Mouse (Mus musculus) gastrocnemius, adult 8-10 months (tissue): Measurements from ENCODE around the gene Sorbs2. TPM values are rescaled to one million over a fixed set of nuclear protein-coding genes. Genes with fewer than 3 reads are reported as not detected.
A peak's percentile ranks its signal among the peaks of the same experiment; 100 is the strongest.

Experiments
- DNase-seq, 2 experiments: peaks; one replicate each; pipeline ENCODE4 v3.0.0; 2022; ENCODE audit warnings: low spot score in 2 of 2
- total RNA-seq, 4 experiments: library from RNA; stranded (reverse); gene quantifications; 2 replicates each; pipeline ENCODE4 v1.2.4; 2022

Sorbs2 gene
- total RNA-seq, 4 experiments from 2014 or later: 60.0 to 116 (median 75.8) TPM

DNA sequence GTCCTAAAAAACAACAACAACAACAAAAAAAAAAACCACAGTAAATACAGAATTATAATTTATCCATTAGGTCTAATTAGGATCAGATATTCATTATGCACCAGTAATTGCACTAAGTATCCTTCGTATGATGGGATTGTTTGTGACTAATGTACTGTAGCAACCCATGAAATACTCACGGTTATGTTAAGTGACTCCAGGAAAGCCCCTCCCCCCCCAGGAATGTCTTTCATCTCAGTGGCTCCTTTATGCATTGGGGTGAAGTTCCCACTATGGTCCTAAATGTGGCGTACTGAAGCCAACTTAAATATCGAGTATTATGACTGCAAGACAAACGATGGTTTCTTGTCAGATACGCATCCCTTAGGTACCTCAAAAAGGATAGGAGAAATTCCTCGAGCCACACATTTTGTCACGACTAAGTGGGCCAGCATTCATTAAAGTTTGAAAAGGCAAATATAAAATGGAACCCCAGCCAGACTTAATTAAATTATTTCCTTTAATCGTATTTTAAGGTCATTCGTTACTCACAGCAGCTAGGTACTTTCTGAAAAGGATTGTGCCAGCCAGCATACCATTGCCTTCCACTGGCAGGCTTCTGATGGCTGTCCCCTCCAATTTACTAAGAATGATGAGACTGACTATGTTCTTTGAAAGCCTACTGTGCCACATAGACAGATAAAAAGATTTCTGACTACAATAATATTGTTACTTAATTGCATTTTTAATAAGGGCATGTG is 169.7 kb downstream of the Sorbs2 start:
- DNase-seq: no peak

DNA sequence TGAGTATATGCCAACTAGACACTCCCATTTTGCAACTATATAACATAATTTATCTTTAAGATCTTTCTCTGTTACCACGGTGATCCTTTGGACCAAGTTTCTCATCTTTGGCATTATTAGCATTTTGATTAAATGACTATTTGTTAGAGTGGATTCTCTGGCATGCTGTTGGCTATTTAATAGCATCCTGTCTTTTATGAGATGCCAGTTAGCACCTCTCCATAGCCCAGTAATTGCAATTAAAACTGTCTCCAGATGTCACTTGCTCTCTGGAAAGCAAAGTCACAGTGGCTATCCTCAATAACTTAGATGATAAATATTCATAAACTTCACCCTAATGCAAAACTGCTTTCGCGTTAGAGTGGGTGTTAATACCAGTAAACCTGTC is 170.3 kb downstream of the Sorbs2 start:
- no peak for DNase-seq

DNA sequence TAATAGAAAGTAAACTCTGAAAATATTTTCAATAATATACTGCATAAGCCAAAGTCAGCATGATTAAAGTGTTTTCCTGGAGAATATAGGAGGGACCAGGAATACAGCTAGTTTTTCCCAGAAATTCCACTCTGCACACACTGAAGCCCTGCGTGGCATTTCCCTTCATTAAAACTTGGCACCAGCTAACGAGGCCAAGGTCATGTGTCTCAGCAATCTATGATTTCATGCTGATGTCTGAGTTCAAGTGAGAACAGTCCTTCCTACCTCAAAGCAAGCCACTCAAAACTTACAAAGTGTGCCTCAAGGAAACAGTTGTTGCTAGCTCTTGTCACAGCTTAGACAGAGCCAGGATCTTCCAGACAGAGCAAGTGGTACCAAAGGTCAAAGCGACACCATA is 173.6 kb downstream of the Sorbs2 start:
- DNase-seq: no peak

DNA sequence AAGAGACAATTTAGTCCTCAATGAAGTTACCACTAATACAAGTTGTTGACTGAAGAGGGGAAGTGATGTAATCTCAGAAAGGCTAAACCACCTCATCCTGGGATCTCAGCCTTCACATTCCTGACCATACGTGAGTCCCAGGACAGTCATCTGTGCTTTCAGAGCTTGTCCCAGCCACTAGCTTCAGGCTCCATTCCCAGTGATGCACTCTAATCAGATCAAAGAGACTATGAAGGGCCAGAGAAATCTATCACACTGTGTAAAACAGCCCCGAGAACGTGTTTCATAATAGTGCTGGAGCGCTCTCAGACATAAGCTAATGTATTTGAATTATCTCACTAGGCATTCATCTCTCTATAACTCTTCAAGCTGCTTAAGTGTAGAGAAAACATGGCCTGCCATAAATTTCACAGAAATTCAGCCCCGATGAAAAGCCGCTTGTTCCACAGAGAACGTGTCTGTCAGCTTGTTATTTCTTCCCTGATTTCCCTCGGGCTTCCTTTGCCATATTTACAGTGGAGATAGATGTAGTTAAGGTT is 175.3 kb downstream of the Sorbs2 start:
- no peak for DNase-seq

DNA sequence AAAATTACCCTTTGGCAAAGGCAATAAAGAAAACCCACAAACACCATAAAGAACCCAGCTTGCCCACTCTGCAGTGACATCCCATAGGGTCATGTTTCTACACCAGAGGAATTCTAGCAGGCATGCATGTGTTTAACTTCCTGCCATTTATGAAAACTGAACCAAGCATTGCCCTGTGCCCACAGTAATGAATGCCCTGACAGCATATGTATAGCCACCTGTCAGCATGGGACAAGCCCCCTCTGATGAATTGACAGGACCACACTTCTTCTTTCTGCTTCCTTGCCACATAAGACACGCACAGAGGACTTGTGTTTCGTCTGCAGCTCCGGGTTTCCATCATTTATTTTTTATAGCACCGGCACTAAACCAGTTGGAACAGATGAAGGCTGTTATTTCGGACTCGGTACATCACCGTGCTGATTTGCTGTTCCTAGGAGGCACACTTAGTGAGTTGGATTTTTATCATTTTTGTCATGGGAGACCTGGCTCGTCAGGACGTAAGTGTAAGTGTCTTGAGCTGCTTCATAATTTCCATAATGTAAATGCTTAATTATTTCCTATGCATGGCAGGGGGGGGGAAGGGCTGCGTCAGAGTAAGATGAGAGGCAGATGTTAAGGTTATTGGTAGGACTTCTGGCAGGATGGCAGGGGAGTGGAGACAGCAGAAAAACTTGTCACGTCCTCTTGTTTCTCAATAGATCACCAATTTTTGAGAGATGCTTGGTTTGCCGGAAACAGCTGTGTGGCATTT is 180.5 kb downstream of the Sorbs2 start:
- DNase-seq: no peak

DNA sequence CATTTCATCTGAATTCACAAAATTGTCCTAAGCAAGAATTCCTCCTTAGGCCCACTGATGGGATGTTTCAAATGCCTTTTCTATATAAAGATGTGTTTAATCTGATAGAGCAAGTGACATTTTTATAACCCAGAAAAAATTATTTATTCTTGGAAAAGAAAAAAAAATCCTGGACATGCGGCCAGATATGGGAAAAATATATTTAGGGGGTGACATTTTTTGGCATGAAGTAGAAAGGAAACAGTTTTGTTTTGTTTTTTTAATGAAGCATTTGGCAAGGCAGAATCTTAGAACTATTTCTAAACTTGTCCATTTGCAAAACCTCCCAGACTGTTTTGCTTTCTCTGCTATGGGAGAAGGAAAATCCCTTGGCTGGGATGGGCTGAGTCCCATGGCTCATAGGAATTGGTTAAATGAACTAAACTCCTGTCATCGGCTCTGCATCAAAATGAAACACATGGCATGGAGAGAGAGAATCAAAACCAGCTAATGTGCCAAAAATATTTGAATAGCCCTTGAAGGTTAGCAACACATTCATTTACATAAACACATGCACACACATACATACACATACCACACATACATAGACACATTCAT is 182.1 kb downstream of the Sorbs2 start:
- no peak for DNase-seq

DNA sequence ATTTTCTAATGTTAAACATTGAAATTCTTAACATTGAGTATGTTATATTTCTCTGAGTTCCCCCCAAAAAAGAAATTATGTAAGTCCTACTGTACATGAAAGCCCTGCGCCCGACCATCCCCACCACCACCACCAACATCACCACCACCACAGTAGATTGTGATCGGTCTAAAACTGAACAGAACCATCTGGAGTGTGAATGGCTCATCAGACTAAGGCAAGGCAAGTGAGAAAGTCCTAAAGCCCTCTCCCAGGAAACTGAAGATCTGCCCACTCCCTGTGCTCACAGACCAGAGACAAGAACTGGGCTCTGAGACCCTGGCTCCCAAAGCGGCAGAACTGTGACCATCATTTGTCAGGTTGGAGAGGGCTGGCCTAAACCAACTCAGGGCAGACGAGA is 192.5 kb downstream of the Sorbs2 start:
- no peak for DNase-seq

DNA sequence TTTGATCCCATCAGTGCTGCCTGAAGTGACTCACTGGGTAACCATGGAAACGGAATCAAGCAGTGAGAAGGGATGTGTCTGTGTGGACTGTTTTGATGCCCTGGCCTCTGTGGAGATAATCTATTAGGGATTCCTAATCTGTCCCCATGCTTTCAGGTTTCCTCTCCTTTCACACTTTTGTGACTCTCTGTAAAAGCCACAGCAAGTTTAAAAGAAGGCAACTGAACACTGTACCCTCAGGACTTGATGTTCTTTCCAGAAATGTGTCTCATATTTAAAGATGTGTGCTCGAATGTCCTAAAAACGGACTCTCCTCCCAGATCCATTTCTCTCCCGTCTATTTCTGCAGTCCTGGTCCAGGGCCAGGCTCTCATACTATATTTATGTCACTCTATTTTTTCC is 196.1 kb downstream of the Sorbs2 start:
- DNase-seq: peak; percentile 12 to 32

DNA sequence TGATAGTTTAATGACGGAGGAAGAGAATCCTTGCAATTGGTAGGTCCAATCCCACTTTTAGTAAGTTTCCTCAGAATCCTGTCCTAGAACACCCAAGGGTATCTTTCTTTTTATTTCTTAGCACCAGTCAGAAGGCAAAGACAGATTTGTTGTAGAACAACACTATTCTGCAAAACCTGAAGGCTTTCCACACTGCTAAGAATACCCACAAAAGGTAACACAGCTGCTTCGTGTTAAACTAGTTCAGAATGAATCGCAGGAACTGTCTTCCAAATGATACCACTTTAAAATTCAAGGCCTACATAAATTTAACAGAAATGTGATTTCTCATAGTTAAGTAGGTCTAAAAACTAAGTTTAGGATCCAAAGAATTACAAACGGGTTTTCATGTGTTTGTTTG is 201.5 kb downstream of the Sorbs2 start:
- DNase-seq: no peak

DNA sequence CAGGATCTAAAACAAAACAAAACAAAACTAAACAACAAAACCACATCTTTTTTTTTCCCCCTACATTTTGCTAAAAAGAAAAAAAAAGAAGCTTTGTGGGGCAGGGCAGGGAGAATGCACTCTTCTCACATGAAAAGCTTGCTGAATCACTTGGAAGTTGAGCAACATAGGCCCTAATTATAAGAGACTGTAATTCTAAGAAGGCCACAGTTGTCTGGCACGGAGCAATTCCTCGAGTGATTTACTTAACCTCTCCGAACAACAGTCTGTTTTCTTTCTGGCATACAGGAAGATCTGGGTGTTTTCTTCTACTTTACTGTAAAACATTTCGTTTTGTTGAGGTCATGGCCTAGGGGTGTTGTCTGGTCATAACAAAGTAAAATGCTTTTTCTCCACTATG is 202.1 kb downstream of the Sorbs2 start:
- no peak for DNase-seq

DNA sequence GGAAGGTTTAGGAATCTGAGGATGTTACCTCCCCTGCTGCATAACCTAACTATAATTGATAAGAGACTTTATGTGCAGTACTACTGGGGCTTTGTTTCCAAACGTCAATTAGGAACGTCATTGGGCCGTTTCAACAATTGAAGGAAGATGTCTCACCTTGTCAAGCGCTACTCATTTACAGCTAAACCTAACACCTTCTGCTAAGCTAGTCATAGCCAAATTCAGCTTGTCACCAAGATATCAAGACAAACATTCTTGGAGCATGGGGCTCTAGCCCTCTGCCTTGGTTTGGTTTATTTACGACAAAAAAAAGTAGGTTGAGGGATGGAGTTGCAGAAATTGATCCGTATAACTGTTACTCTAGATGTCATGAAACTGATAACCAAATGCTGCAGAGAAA is 205.0 kb downstream of the Sorbs2 start:
- no peak for DNase-seq

DNA sequence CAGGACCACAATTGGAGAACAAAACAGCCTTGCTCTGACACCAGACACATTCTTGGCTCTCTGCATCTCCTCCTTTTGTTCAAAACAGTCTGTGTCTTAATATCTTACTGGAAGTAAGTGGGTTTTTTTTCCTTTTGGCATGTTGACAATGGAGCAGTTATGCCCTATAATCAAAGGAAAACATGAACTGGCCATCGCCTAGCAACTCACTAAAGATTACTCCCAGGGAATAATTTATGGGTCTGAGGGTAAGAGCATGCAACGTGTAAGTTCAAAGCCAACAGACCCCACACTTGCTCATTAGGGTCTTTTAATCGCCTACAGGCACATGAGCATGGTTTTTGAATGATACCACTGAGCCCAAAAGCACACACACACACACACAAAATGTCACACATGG is 207.2 kb downstream of the Sorbs2 start:
- no peak for DNase-seq

DNA sequence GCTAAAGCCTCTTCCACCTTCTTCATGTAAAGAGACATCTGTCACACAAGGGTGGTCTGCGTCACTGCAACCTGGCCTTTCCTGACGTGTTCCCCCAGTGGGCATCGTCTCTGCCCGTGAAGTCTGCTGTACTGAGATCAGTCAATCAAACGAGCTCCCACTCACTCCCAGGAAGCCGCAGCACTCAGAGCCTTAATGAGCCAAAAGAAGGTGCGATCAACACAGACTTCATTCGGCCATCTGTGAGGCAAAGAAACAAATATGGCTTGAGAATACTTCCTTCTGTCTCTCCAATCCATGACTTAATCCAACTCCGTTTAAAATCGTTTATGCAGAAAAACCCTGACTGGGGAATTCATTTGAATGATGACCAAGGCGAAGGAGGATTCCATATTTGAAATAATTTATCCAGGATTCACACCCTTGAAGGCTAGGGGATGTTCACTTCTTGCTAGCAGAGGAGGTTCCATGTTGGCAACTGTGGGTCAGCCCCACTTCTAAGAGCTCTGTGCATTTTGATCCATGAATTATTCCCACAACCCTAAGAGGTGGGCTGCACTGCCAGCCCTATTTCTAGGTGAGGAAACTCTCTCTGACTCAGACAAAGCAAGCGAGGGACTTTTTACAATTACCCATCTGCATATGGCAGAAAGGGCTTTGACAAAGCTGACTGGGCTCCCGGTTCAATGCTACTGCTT is 207.9 kb downstream of the Sorbs2 start:
- no peak for DNase-seq

DNA sequence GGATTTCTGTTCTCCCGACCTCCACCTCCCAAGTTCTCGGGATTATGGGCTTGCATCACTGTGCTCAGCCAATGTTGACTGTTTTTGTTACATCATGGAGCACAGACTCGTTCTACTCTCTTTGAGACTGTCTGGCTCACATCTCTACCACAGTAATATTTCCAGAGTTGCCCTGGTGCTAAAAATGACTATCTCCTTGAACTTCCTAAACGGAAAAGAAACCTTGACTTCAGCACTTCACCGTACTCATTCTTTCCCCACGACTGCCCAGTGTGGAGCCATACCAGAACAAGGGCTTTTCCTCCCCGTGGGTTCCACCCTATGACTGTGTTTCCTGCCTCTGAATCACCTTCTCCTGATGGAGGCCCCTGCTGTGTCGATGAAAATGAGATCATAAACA is 212.2 kb downstream of the Sorbs2 start:
- DNase-seq: no peak

DNA sequence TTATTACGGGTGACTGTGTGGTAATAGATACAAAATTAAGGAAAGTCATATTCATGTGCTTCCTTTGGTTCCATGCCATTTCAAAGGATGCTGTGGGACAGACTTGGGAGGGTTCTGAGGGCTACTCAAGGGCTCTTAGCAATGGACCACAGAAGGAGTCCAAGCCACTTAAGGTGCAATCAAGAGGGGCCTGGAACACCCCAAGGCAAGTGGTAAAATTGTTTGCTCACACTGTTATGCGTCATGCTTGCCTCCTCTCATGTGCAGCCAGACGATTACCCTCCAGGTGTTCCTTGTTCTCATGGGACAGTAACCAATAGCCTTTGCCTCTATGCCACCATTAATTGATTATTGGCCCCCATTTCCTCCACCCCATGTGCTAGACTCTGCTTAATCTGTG is 216.6 kb downstream of the Sorbs2 start:
- DNase-seq: no peak

DNA sequence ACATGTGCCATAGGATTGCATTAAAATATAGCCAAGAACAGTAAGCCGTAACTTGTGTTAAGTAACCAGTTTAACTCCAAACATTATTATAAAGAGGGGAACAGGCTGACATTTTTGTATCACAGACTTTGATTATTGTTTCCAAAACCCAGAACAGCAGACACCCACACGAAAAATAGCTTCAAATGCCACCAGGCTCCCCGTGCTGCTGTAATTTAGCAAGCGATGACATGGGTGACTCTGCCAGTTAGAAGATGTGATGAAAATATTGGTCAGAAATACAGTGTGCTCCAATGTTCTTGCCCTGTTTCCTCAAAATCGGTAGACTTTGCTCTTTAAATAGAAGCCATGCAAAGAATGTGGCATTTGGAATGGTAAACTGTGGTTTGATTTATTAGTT is 217.7 kb downstream of the Sorbs2 start:
- DNase-seq: no peak

DNA sequence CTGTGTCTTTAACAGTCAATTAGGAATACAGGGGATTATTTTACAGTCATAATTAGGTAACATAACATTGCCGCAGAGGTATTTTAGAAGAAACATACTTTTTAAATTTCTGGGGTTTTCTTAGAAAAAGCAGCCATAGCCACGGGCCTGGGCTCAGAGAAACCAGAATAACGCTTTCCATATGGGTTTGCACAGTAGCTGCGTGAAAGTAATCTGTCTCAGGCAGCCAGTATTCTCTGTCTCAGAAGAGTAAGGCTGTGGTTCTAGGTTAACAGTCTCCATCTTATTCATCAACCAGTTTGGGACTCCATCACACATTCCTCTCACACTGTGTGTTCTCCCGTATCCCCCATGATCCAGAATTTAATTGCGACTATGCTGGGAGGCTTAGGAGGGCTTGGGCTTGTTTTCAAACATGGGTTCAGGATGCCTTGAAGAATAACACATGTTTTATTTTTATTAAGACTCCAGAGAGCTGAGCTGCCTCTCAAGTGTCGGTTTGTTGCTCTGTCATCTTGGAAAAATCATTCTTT is 222.3 kb downstream of the Sorbs2 start:
- no peak for DNase-seq

DNA sequence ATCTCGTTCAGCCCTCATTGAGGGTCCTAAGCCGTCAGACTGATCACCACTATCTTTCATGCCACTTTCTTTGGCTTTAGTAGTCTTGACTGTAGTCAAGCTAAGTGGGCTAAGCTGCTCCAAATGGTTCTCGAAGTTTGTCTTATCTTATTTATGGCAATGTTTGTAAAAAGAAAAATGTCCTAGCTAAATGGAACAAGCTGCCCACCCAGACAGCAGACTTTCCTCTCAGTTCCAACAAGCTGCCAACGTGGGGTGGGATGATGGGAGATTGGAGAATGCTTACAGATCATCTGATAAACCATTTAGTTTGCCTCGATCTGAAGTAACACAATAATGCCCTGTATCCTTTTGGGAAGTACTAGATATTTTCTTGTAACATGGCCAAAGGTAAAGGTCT is 223.2 kb downstream of the Sorbs2 start:
- DNase-seq: no peak

DNA sequence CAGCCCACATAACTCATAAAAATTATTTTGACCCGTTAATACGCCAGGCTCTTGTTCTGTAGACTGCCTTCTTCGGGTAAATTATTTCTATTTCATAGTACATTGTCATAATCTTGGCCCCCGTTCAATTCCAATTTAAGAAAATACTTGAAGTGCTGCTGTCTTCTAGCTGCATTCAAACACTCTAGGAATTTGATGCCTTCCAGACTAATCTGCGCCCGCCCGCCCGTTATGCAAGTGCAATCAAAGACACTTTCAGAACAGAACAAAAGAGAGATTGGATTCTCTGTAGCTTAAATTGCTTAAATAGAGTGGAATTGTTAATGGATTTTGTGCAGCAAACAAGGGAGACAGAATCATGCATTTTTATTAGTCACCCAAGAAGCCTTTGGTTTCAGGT is 226.5 kb downstream of the Sorbs2 start:
- DNase-seq: no peak

DNA sequence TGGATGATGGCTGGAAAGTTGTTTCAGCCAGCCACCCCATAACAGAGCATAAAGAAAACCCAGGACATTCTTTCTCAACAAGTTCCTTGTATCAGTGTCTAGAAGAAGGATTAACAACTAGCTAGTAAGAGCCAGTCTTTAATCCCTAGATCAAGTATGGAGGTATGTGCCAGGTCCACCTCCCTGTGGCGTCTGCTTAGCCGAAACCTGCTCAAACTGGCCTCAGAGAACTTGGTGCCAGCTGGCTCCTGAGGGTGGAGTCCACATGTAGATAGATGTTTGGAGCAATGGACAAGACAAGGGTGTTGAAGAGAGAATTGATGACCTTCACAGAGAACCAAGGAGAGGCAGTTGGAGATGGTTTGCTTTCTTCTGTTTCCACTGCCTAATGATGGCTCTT is 229.7 kb downstream of the Sorbs2 start:
- no peak for DNase-seq

DNA sequence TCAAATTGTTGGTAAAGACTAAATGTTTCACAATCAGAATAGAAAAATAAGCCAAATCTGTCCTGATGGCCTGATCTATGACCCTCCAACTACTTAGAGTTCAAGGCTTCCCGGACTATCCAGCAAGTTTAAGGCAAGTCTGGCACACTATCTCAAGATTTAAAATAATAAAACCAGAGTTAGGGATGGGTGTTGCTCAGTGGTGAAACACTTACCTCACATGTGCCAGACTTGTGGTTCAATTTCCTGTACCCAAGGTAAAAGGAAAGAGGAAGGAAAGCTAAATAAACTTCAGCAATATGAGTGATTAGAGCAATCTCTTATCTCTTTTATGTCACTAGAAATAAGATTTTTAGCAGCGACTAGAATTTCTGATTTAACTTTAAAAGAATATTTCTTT is 235.7 kb downstream of the Sorbs2 start:
- no peak for DNase-seq

DNA sequence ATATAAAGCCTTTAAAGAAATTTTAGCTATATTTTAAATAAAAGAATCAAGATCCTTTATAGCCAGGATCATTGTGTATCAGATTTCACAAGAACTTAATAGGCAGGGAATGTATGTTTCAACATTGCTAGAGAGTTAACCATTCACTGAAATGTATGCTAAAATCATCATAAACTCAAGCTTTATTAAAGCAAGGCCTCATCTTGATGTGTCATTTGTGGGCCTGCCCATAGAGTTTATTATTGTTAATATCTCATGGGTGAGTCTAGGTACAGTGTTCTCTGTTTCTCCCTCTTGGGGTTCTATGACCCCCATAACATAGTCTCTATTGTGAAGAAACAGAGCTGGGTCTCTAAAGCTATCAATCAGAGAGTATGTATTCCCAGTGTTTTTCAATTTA is 236.2 kb downstream of the Sorbs2 start:
- no peak for DNase-seq
